Mouse (Mus musculus) lung, postnatal 0 days (tissue): ENCODE results near the gene Lrrc7. TPM values are rescaled to one million over a fixed set of nuclear protein-coding genes. Genes with fewer than 3 reads are reported as not detected.

ENCODE experiments used
- ATAC-seq: fragments of 200-750 bp; cut with Nextera tagmentation; 2 replicates; pipeline ENCODE4 v1.8.0; 2017; ENCODE audit warnings: moderate library complexity
- DNase-seq: peaks from one replicate; pipeline ENCODE4 v3.0.0-alpha.2; 2016; ENCODE audit warnings: low spot score
- H3K27ac ChIP-seq: fragments of 300-500 bp; sonication (generic); 2 replicates; pipeline ENCODE4 v1.5.1; 2014; ENCODE audit warnings: antibody characterized with exemption, mild to moderate bottlenecking, low read length, mixed read lengths
- H3K27me3 ChIP-seq: fragments of 300-500 bp; sonication (generic); replicated peaks from 2 replicates; pipeline ENCODE4 v1.6.1; 2014; ENCODE audit warnings: low read length, mixed read lengths; ENCODE audit not compliant: insufficient read depth
- H3K36me3 ChIP-seq: fragments of 300-500 bp; sonication (generic); 2 replicates; pipeline ENCODE4 v1.6.1; 2014; ENCODE audit warnings: low read length, mixed read lengths; ENCODE audit not compliant: insufficient read depth
- H3K4me1 ChIP-seq: fragments of 300-500 bp; sonication (generic); 2 replicates; pipeline ENCODE4 v1.6.1; 2014; ENCODE audit warnings: antibody characterized with exemption, low read depth, low read length, mixed read lengths; ENCODE audit not compliant: insufficient read depth
- H3K4me2 ChIP-seq: fragments of 300-500 bp; sonication (generic); replicated peaks from 2 replicates; pipeline ENCODE4 v1.6.1; 2014; ENCODE audit warnings: low read depth, mild to moderate bottlenecking, low read length, moderate library complexity, mixed read lengths
- H3K4me3 ChIP-seq: fragments of 300-500 bp; sonication (generic); 2 replicates; pipeline ENCODE4 v1.5.1; 2014; ENCODE audit warnings: low read depth, low read length
- H3K9ac ChIP-seq: fragments of 300-500 bp; sonication (generic); replicated peaks from 2 replicates; pipeline ENCODE4 v1.6.1; 2014; ENCODE audit warnings: low read depth, mild to moderate bottlenecking
- H3K9me3 ChIP-seq: fragments of 300-500 bp; sonication (generic); 2 replicates; pipeline ENCODE4 v1.6.1; 2016; ENCODE audit warnings: low read length, mixed read lengths
- CTCF ChIP-seq: IDR thresholded peaks from 2 replicates; pipeline ENCODE4 v1.5.1; 2016; ENCODE audit warnings: antibody characterized with exemption, mild to moderate bottlenecking
- EP300 ChIP-seq: IDR thresholded peaks from 2 replicates; pipeline ENCODE4 v1.6.1; 2016; ENCODE audit warnings: antibody characterized with exemption, mild to moderate bottlenecking, control low read depth
- WGBS: fragments of 180-500 bp; shearing (Covaris S2); extraction: QIAGEN DNeasy Blood & Tissue Kit; methylation state at CpG from one replicate; pipeline ENCODE4 v1.1.7; 2014; 5-methylcytosine and 5-hydroxymethylcytosine counted together
- polyA plus RNA-seq: library from polyadenylated mRNA; unstranded; fragments of >200 nt; fragmentation: Nextera tagmentation; extraction: Ambion mirVana; gene quantifications from 2 replicates; pipeline ENCODE4 v1.2.1, GENCODE M21; 2015

Gene Lrrc7
- polyA plus RNA-seq, 1 experiment from 2014 or later, result not detected

DNA sequence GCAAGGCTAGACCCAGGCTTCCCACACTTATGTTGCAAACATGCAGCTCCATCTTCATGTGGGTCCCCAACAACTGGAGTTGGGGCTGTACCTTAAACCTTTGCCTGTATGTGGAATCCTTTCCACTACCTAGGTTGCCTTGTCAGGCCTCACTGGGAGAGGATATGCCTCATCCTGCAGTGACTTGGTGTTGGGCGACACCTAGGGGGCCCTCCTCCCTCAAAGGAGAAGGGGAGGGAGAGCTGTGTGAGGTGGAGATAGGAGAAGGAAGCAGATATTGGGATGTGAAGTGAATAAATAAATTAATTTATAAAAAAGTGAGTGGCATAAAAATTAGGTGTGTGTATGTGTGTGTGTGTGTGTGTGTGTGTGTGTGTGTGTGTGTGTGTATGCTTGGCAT, 68.3 kb downstream of the Lrrc7 start:
- no peak for DNase-seq
- WGBS, result 80% methylated on average over 1 of the region's 1 CpGs
- ATAC-seq, result no peak
- Histone ChIP-seq H3K27me3 (no peaks in the 10 kb centered on the region), H3K4me2 (no peak overlapping the region), H3K9ac (no peak overlapping the region), H3K27ac (no peak overlapping the region), H3K4me1 (no peaks in the 10 kb centered on the region), H3K9me3 (no peaks in the 10 kb centered on the region), H3K4me3 (no peak overlapping the region), H3K36me3 (no peaks in the 10 kb centered on the region)
- TF ChIP-seq EP300, result no peak
- no peak for TF ChIP-seq CTCF

DNA sequence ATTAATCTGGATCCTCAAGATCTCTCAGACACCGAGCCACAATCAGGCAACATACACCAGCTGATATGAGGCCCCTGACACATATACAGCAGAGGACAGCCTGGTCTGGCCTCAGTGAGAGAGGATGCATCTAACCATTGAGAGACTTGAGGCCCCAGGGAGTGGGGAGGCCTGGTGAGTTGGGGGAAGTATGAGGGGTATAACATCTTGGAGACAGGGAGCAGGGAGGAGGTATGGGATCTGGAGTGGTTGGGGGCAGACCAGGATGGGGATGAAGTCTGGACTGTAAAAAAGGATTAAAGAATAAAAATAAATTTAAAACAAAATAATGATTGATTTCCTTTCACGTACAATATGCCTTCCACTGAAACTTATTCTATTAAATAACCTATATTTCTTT, 82.3 kb downstream of the Lrrc7 start:
- Histone ChIP-seq H3K4me3 (no peak overlapping the region), H3K4me1 (no peaks in the 10 kb centered on the region), H3K36me3 (no peaks in the 10 kb centered on the region), H3K9ac (no peak overlapping the region), H3K27me3 (no peaks in the 10 kb centered on the region), H3K27ac (no peak overlapping the region), H3K9me3 (no peaks in the 10 kb centered on the region), H3K4me2 (no peak overlapping the region)
- ATAC-seq (no peak), DNase-seq (no peak)
- WGBS, result 72% methylated on average over 2 of the region's 2 CpGs
- no peak for TF ChIP-seq EP300
- TF ChIP-seq CTCF, result no peak

- no peak overlapping the region for H3K4me2 ChIP-seq
- H3K36me3 ChIP-seq, result no peaks in the 10 kb centered on the region
- TF ChIP-seq CTCF, result no peak
- TF ChIP-seq EP300, result no peak
- H3K9ac ChIP-seq, result no peak overlapping the region
- H3K4me3 ChIP-seq, result no peak overlapping the region
- no peak overlapping the region for H3K27ac ChIP-seq
- no peaks in the 10 kb centered on the region for H3K4me1 ChIP-seq
- WGBS, result 97% methylated on average over 1 of the region's 1 CpGs
- H3K9me3 ChIP-seq, result no peaks in the 10 kb centered on the region
- ATAC-seq, result no peak
- H3K27me3 ChIP-seq, result no peaks in the 10 kb centered on the region
- DNase-seq, result no peak
These were observed 161.4 kb downstream of the Lrrc7 start for GRCm38 (mm10) chr3:158400600-158400999.

- ATAC-seq (no peak), DNase-seq (no peak)
- H3K27me3 ChIP-seq, result no peaks in the 10 kb centered on the region
- H3K4me2 ChIP-seq, result no peak overlapping the region
- H3K9ac ChIP-seq, result no peak overlapping the region
- no peaks in the 10 kb centered on the region for H3K36me3 ChIP-seq
- no peak overlapping the region for H3K4me3 ChIP-seq
- TF ChIP-seq EP300 (no peak), CTCF (no peak)
- H3K9me3 ChIP-seq, result no peaks in the 10 kb centered on the region
- no peaks in the 10 kb centered on the region for H3K4me1 ChIP-seq
- no peak overlapping the region for H3K27ac ChIP-seq
These were observed 170.5 kb downstream of the Lrrc7 start for GRCm38 (mm10) chr3:158391534-158391933.

DNA sequence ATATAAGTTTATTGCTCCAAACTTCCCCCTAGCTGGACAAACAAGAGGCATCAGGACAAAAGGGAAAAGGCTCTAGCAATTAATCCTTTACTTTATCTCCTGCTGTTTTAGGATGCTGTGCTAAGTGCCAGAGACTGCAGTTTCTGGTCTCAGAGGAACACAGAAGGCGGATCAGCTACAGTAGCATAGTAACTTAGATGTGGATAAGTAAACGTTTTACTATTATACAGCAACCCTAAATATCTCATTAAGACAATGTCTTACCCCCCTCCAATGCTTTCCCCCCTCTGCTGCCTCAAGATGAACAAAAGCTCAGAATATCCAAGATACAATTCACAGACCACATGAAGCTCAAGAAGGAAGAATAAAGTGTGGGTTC, 174.0 kb downstream of the Lrrc7 start:
- 33% methylated on average over 2 of the region's 2 CpGs for WGBS
- no peak for DNase-seq
- no peak overlapping the region for H3K4me3 ChIP-seq
- H3K27ac ChIP-seq, result no peak overlapping the region
- TF ChIP-seq CTCF (no peak), EP300 (no peak)
- no peak for ATAC-seq
- no peaks in the 10 kb centered on the region for H3K4me1 ChIP-seq
- H3K9ac ChIP-seq, result no peak overlapping the region
- no peaks in the 10 kb centered on the region for H3K36me3 ChIP-seq
- no peaks in the 10 kb centered on the region for H3K9me3 ChIP-seq
- H3K27me3 ChIP-seq, result no peaks in the 10 kb centered on the region
- no peak overlapping the region for H3K4me2 ChIP-seq

- no peaks in the 10 kb centered on the region for H3K27me3 ChIP-seq
- DNase-seq (no peak), ATAC-seq (no peak)
- H3K9me3 ChIP-seq, result no peaks in the 10 kb centered on the region
- H3K9ac ChIP-seq, result no peak overlapping the region
- H3K27ac ChIP-seq, result no peak overlapping the region
- H3K36me3 ChIP-seq, result no peaks in the 10 kb centered on the region
- H3K4me3 ChIP-seq, result no peak overlapping the region
- no peak overlapping the region for H3K4me2 ChIP-seq
- TF ChIP-seq EP300 (no peak), CTCF (no peak)
- H3K4me1 ChIP-seq, result no peaks in the 10 kb centered on the region
- 53% methylated on average over 2 of the region's 2 CpGs for WGBS
These were observed 174.5 kb downstream of the Lrrc7 start for GRCm38 (mm10) chr3:158387413-158388075.

- Histone ChIP-seq H3K9ac (no peak overlapping the region), H3K4me1 (no peaks in the 10 kb centered on the region), H3K4me2 (no peak overlapping the region), H3K27ac (no peak overlapping the region), H3K36me3 (no peaks in the 10 kb centered on the region), H3K27me3 (no peaks in the 10 kb centered on the region), H3K9me3 (no peaks in the 10 kb centered on the region), H3K4me3 (no peak overlapping the region)
- ATAC-seq (no peak), DNase-seq (no peak)
- TF ChIP-seq CTCF, result no peak
- TF ChIP-seq EP300, result no peak
- 19% methylated on average over 1 of the region's 1 CpGs for WGBS
These were observed 175.2 kb downstream of the Lrrc7 start for GRCm38 (mm10) chr3:158386848-158387247.
